ENCODE assay signal across 8 mouse cellular contexts in genomic region chr9:26805935-26806666, GRCm38 (mm10). TPM values are rescaled to one million over a fixed set of nuclear protein-coding genes. Genes with fewer than 3 reads are reported as not detected.
A peak's percentile ranks its signal among the peaks of the same experiment; 100 is the strongest.
DNase-seq lines count a peak whose midpoint lies in the region; TF ChIP-seq lines count a peak whose summit lies in the region.

Glb1l2 (minus strand) TSS chr9:26806468.

- peak; percentile 65; the same call in 1 of the 2 replicates for TF ChIP-seq POLR2A in lung, adult 2 months (IDR thresholded peaks at IDR 0.05; ENCODE audit: borderline replicate concordance, extremely low read depth, low read depth, low read length)

- peaks cover 21% of the 10 kb centered on the region for H3K4me1 ChIP-seq in hindbrain, embryonic 10.5 days (replicated peaks)
- peaks cover 9% of the 10 kb centered on the region for H3K4me1 ChIP-seq in lung, adult 2 months (ENCODE audit: control insufficient read depth, insufficient read depth, low read length)

- peak within 1 kb of the TSS; percentile 65 for H3K4me3 ChIP-seq in hindbrain, embryonic 10.5 days
- H3K4me3 ChIP-seq in lung, adult 2 months (replicated peaks; ENCODE audit: extremely low read depth, low read depth, low read length): peak within 1 kb of the TSS; percentile 63

- H3K27ac ChIP-seq in hindbrain, embryonic 10.5 days: peak within 1 kb of the TSS; percentile 87

- no peaks in the 10 kb centered on the region for H3K27me3 ChIP-seq in hindbrain, embryonic 10.5 days (ENCODE audit: insufficient read depth, poor library complexity, severe bottlenecking)

- no peaks in the 10 kb centered on the region for H3K9me3 ChIP-seq in hindbrain, embryonic 10.5 days

- DNase-seq in ZHBTc4 (ENCODE audit: low read depth, low spot score): peak; percentile 99
- peak; percentile 67 to 73 for DNase-seq in cerebellum, postnatal 36 days
- peak; percentile 78 to 80 for DNase-seq in frontal cortex, postnatal 14 days (ENCODE audit: low spot score in 2 of 2)
- DNase-seq in hindbrain, embryonic 10.5 days (ENCODE audit: low spot score): peak; percentile 97
- DNase-seq in layer of hippocampus, adult 9-10 months (ENCODE audit: low spot score): peak; percentile 50
- DNase-seq in lung, adult 2 months: peak; percentile 92
- DNase-seq in ovary, adult 18-20 months (ENCODE audit: low spot score): peak; percentile 95
- peak; percentile 5 to 7 for DNase-seq in thymus, postnatal 10 days (ENCODE audit: low spot score in 2 of 2)

- H3K36me3 ChIP-seq in hindbrain, embryonic 10.5 days: no peaks in the 10 kb centered on the region

- TF ChIP-seq CTCF in lung, adult 2 months (IDR thresholded peaks at IDR 0.05; ENCODE audit: insufficient read depth, low read length): 0 out of 2 replicates have a peak, but pooled peaks have one; percentile 11

- 1% methylated on average over 33 of the region's 33 CpGs for WGBS in hindbrain, embryonic 10.5 days
- 4% methylated on average over 33 of the region's 33 CpGs for WGBS in lung, adult 2 months

RNA-seq across cellular contexts. Expression of gene Glb1l2, which starts in this region (rescaled TPM):
- polyA plus RNA-seq in hindbrain, embryonic 10.5 days (2016; fragmentation: Nextera tagmentation; extraction: Ambion mirVana): 4.2 and 5.9 TPM in 2 replicates
- 20.5 and 30.1 TPM in 2 replicates for polyA plus RNA-seq in lung, adult 2 months (2012; rRNA removed)

Comparison
In these comparisons a context has a peak if more than half of its experiments do, and no peak if none do; other contexts are left out.
1. Peak in every context shown above with its lines: DNase-seq, H3K4me3 ChIP-seq and H3K27ac ChIP-seq.
2. DNase-seq: peak in every context shown above with its lines; median percentile 99 in ZHBTc4; 97 in hindbrain, embryonic 10.5 days; 95 in ovary, adult 18-20 months; 92 in lung, adult 2 months; 79 in frontal cortex, postnatal 14 days; 70 in cerebellum, postnatal 36 days; 50 in layer of hippocampus, adult 9-10 months; 6 in thymus, postnatal 10 days.